Mouse (Mus musculus): Measurements from ENCODE around the gene Prom1. TPM values are rescaled to one million over a fixed set of nuclear protein-coding genes. Genes with fewer than 3 reads are reported as not detected.

Gene Prom1
- total and polyA plus RNA-seq, 2 experiments from 2014 or later = 2.6 to 4.4 TPM

GRCm38 (mm10) chr5:43986212-43986611 is 115.6 kb downstream of the Prom1 start:
- ATAC-seq (ENCODE audit: insufficient read depth, low read depth) (no peak), DNase-seq (ENCODE audit: low spot score) (no peak)
- Histone ChIP-seq H3K27me3 (ENCODE audit: control insufficient read depth, insufficient read depth, low read length) (no peaks in the 10 kb centered on the region), H3K9me3 (replicated peaks; ENCODE audit: control insufficient read depth, low read length) (no peaks in the 10 kb centered on the region), H3K9ac (replicated peaks; ENCODE audit: low read depth, low read length) (no peak overlapping the region), H3K4me2 (ENCODE audit: low read depth, low read length) (no peak overlapping the region), H3K4me1 (ENCODE audit: control insufficient read depth, insufficient read depth) (no peaks in the 10 kb centered on the region), H3K27ac (ENCODE audit: low read depth) (no peak overlapping the region), H3K4me3 (ENCODE audit: low read depth, low read length) (no peak overlapping the region), H3K36me3 (replicated peaks; ENCODE audit: control insufficient read depth, insufficient read depth, low read length) (no peaks in the 10 kb centered on the region)
- TF ChIP-seq CTCF (IDR thresholded peaks at IDR 0.05; ENCODE audit: low read depth) (no peak), EP300 (IDR thresholded peaks at IDR 0.05; ENCODE audit: low read depth) (no peak)

GRCm38 (mm10) chr5:43982896-43983295 is 118.9 kb downstream of the Prom1 start:
- Histone ChIP-seq H3K4me1 (ENCODE audit: control insufficient read depth, insufficient read depth) (no peaks in the 10 kb centered on the region), H3K27me3 (ENCODE audit: control insufficient read depth, insufficient read depth, low read length) (no peaks in the 10 kb centered on the region), H3K9me3 (replicated peaks; ENCODE audit: control insufficient read depth, low read length) (no peaks in the 10 kb centered on the region), H3K4me2 (ENCODE audit: low read depth, low read length) (no peak overlapping the region), H3K9ac (replicated peaks; ENCODE audit: low read depth, low read length) (no peak overlapping the region), H3K4me3 (ENCODE audit: low read depth, low read length) (no peak overlapping the region), H3K36me3 (replicated peaks; ENCODE audit: control insufficient read depth, insufficient read depth, low read length) (no peaks in the 10 kb centered on the region), H3K27ac (ENCODE audit: low read depth) (no peak overlapping the region)
- TF ChIP-seq CTCF (IDR thresholded peaks at IDR 0.05; ENCODE audit: low read depth) (no peak), EP300 (IDR thresholded peaks at IDR 0.05; ENCODE audit: low read depth) (no peak)
- ATAC-seq (ENCODE audit: insufficient read depth, low read depth) = no peak
- no peak for DNase-seq (ENCODE audit: low spot score)
- 56% methylated on average over 1 of the region's 1 CpGs for WGBS

GRCm38 (mm10) chr5:43981620-43982019 is 120.2 kb downstream of the Prom1 start, which contains the start of gene Fgfbp1:
Fgfbp1 (minus strand) TSS chr5:43981779.
- TF ChIP-seq EP300 (IDR thresholded peaks at IDR 0.05; ENCODE audit: low read depth) = no peak
- TF ChIP-seq CTCF (IDR thresholded peaks at IDR 0.05; ENCODE audit: low read depth) = no peak
- DNase-seq (ENCODE audit: low spot score) (no peak), ATAC-seq (ENCODE audit: insufficient read depth, low read depth) (no peak)
- 50% methylated on average over 4 of the region's 4 CpGs for WGBS
- no peak within 1 kb of the TSS for H3K4me3 ChIP-seq (ENCODE audit: low read depth, low read length)
- H3K9me3 ChIP-seq (replicated peaks; ENCODE audit: control insufficient read depth, low read length) = no peaks in the 10 kb centered on the region
- H3K4me1 ChIP-seq (ENCODE audit: control insufficient read depth, insufficient read depth) = no peaks in the 10 kb centered on the region
- H3K27me3 ChIP-seq (ENCODE audit: control insufficient read depth, insufficient read depth, low read length) = no peaks in the 10 kb centered on the region
- no peak within 1 kb of the TSS for H3K27ac ChIP-seq (ENCODE audit: low read depth)
- H3K9ac ChIP-seq (replicated peaks; ENCODE audit: low read depth, low read length) = no peak within 1 kb of the TSS
- H3K36me3 ChIP-seq (replicated peaks; ENCODE audit: control insufficient read depth, insufficient read depth, low read length) = no peaks in the 10 kb centered on the region
- H3K4me2 ChIP-seq (ENCODE audit: low read depth, low read length) = no peak within 1 kb of the TSS

GRCm38 (mm10) chr5:43980397-43980796 is 121.4 kb downstream of the Prom1 start:
- TF ChIP-seq CTCF (IDR thresholded peaks at IDR 0.05; ENCODE audit: low read depth) = no peak
- TF ChIP-seq EP300 (IDR thresholded peaks at IDR 0.05; ENCODE audit: low read depth) = no peak
- Histone ChIP-seq H3K27me3 (ENCODE audit: control insufficient read depth, insufficient read depth, low read length) (no peaks in the 10 kb centered on the region), H3K4me3 (ENCODE audit: low read depth, low read length) (no peak overlapping the region), H3K27ac (ENCODE audit: low read depth) (no peak overlapping the region), H3K9ac (replicated peaks; ENCODE audit: low read depth, low read length) (no peak overlapping the region), H3K9me3 (replicated peaks; ENCODE audit: control insufficient read depth, low read length) (no peaks in the 10 kb centered on the region), H3K36me3 (replicated peaks; ENCODE audit: control insufficient read depth, insufficient read depth, low read length) (no peaks in the 10 kb centered on the region), H3K4me2 (ENCODE audit: low read depth, low read length) (no peak overlapping the region), H3K4me1 (ENCODE audit: control insufficient read depth, insufficient read depth) (no peaks in the 10 kb centered on the region)
- no peak for DNase-seq (ENCODE audit: low spot score)
- 58% methylated on average over 2 of the region's 2 CpGs for WGBS
- ATAC-seq (ENCODE audit: insufficient read depth, low read depth) = no peak

- WGBS = 57% methylated on average over 1 of the region's 1 CpGs
- H3K27me3 ChIP-seq (ENCODE audit: control insufficient read depth, insufficient read depth, low read length) = no peaks in the 10 kb centered on the region
- H3K9me3 ChIP-seq (replicated peaks; ENCODE audit: control insufficient read depth, low read length) = no peaks in the 10 kb centered on the region
- no peak for ATAC-seq (ENCODE audit: insufficient read depth, low read depth)
- TF ChIP-seq CTCF (IDR thresholded peaks at IDR 0.05; ENCODE audit: low read depth) (no peak), EP300 (IDR thresholded peaks at IDR 0.05; ENCODE audit: low read depth) (no peak)
- H3K4me1 ChIP-seq (ENCODE audit: control insufficient read depth, insufficient read depth) = no peaks in the 10 kb centered on the region
- H3K4me3 ChIP-seq (ENCODE audit: low read depth, low read length) = no peak overlapping the region
- no peak overlapping the region for H3K9ac ChIP-seq (replicated peaks; ENCODE audit: low read depth, low read length)
- no peak for DNase-seq (ENCODE audit: low spot score)
- H3K27ac ChIP-seq (ENCODE audit: low read depth) = no peak overlapping the region
- no peak overlapping the region for H3K4me2 ChIP-seq (ENCODE audit: low read depth, low read length)
- H3K36me3 ChIP-seq (replicated peaks; ENCODE audit: control insufficient read depth, insufficient read depth, low read length) = no peaks in the 10 kb centered on the region
These were observed 124.8 kb downstream of the Prom1 start for GRCm38 (mm10) chr5:43976821-43977561.

- TF ChIP-seq EP300 (IDR thresholded peaks at IDR 0.05; ENCODE audit: low read depth) = no peak
- H3K4me2 ChIP-seq (ENCODE audit: low read depth, low read length) = no peak overlapping the region
- 82% methylated on average over 6 of the region's 6 CpGs for WGBS
- ATAC-seq (ENCODE audit: insufficient read depth, low read depth) = no peak
- H3K4me1 ChIP-seq (ENCODE audit: control insufficient read depth, insufficient read depth) = no peaks in the 10 kb centered on the region
- H3K4me3 ChIP-seq (ENCODE audit: low read depth, low read length) = no peak overlapping the region
- no peaks in the 10 kb centered on the region for H3K27me3 ChIP-seq (ENCODE audit: control insufficient read depth, insufficient read depth, low read length)
- no peaks in the 10 kb centered on the region for H3K36me3 ChIP-seq (replicated peaks; ENCODE audit: control insufficient read depth, insufficient read depth, low read length)
- DNase-seq (ENCODE audit: low spot score) = no peak
- H3K27ac ChIP-seq (ENCODE audit: low read depth) = no peak overlapping the region
- no peaks in the 10 kb centered on the region for H3K9me3 ChIP-seq (replicated peaks; ENCODE audit: control insufficient read depth, low read length)
- no peak overlapping the region for H3K9ac ChIP-seq (replicated peaks; ENCODE audit: low read depth, low read length)
These were observed 127.7 kb downstream of the Prom1 start for GRCm38 (mm10) chr5:43974166-43974565.
